Mouse (Mus musculus) brain, embryonic 18.5 days (tissue): ENCODE measurements around the gene Sgk1.

Experiments
- DNase-seq: peaks from one replicate; pipeline ENCODE4 v3.0.0-alpha.2; 2012; ENCODE audit warnings: low read depth, low spot score

The Sgk1 gene

DNA sequence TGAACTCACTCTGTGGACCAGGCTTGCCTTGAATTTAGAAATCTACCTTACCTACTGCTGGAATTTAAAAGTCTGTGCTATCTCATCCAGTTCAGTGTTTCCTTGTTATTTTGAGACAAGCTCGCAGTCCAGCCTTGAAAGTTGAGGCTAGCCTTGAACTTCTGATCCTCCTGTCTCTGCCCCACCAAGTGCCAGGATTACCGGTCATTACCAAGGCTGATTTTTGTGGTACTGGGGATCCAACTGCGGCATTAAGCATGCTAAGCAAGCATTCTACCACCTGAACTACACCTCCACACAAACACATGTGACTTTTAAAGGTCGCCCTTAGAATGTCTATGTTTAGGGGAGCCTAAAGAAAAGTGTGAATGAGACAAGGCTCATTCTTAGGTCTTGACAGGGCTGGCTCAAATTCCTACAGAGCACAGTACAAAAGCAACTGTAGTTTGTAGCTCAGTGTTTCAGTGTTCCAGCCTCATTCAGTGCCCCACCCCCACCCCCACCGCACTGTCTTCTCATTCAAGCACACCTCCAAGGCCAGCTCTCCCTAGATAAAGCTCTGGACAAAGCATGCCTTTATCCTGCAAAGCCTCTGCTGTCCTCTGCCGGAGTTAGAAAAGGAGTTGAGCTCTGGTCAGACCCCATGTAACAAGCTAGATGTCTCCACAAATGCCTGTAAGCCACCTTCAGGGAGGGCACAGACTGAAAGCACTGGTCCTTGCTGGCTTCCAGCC, 36.2 kb downstream of the Sgk1 start:
- no peak for DNase-seq

GRCm38 (mm10) chr10:21918750-21919145, 36.8 kb downstream of the Sgk1 start:
- no peak for DNase-seq

DNA sequence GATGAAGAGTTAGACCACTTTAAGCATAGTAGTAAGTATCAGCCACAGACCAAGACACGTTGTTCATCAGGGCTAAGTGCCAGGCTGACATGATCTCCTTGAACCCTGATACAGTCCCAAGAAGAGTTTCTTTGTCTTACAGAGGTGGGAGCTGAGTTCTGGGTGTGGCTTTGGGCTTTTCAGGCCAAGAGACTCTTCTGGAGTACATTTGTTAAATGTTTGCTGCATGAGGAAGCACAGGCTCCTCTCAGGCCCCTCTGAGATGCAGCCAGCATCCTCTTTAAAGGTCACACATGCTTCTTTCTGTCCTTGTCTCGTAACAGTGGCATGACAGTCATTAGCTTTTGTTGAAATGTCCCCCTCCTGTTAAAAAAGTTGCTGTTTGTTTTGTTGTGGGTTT, 38.6 kb downstream of the Sgk1 start:
- no peak for DNase-seq

DNA sequence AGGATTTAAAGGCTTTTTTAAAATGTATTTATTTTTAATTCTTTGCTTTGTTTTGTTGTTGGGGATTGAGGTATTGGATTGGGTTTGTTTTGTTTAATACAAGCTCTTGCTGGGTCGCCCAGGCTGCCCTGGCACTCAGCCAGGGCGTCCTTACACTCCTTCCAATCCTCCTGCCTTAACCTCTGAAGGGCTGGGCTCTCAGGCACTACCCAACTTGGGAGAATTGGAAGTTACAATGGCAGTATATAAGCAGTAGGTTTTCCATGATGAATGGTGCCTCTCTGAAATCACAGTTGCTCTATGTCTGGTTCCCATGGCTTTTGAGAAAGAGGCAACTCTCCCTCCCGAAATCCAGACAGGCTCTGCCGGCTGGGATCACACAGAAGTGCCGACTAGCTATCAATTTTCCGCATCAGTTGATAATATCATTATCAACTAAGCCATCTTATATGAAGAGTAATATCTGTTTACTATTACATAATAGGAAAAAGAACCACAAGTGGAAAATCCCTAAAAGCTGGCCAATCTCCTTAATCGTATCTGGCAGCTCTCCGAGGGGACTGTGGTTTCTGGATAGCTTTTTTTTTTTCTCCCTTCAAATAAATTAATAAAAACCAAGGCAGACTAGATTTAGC, 40.8 kb downstream of the Sgk1 start:
- DNase-seq, result no peak

DNA sequence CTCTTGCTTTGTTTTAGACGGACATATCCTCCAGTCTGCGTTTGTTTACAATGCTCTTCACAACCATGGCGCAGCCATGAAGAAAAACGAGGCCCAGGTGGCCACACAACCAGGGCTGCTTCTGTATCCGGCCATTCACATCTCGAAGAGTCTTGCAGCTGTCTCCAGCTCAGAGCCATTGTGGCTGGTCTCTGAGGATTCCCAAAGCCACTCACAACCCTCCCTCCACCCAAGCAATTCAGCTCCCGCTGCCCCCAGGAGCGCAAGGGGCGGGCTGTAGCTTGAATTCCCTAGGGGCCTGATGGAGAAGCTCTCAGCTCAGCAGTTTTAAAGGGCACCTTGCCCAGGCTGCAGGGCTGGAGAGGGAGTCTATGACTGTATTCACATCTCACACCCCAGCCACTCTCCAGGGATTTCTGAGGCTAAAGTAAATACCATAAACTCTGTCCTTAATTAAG, 41.5 kb downstream of the Sgk1 start:
- no peak for DNase-seq

- DNase-seq, result no peak
Observed at GRCm38 (mm10) chr10:21924051-21924720, 42.2 kb downstream of the Sgk1 start.

GRCm38 (mm10) chr10:21926941-21927340, 45.0 kb downstream of the Sgk1 start:
- no peak for DNase-seq

DNA sequence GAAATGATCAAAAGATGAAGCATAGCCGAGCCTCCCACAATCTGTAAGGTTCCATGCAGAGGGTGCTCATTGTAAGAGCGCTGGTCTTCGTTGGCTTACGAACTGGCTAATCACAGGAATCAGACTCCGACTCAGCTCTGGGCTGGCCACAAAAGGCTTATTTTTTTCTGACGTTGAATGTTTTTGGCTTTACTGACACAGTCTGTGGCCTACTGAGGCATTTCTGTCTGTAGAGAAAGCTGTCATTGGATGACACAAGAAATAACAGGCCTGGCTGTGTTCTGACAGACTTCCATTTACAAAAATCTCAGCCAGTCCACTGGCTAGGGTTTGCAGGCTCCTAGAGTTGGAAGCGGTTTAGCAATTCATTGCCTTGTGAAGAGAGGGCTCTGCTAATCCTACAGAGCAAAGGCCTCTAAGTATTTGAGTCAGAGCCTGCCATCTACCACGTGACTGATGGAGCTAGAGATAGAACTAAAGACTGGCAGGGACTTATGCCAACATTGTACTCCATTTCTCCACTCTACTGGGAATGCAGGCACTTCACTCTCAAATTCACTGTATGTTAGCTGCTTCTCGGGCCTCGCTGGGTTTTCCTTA, 48.9 kb downstream of the Sgk1 start:
- no peak for DNase-seq

DNA sequence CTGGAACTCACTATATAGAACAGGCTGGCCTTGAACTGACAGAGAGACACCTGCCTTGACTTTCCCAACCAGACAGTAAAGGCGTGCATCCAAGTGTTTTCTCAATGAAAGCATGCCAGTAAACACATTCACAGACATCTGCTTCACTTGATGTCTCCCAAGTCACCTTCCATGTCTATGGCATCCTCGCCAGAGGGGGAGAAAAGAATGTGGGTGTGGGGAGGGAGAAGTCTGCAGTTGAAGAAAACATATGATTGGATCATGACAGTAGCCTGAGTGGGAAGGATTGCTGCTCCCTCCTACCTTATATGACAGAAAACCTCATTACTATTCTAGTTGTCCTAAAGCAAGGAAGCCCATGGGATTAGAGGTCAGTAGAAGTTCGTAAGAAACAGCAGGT, 50.8 kb downstream of the Sgk1 start:
- DNase-seq, result no peak

DNA sequence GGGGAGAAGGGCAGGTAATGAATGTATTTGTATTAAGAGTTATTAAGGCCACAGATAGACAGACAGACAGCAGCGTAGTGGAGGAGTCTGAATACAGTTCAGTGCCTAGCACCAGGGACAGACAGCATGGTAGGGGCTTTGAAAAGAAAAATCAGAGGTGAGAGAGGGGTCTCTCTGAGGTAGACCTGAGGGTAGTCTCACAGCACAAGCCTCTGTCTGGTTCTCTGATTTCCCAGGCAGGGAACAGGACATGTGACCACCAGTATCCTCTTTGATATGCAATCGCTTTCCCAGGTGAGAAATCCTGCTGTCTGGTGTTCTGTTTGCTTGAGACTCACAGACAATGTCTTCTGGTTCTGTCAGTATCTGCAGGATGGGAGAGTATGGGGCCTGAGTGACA, 52.8 kb downstream of the Sgk1 start:
- no peak for DNase-seq

GRCm38 (mm10) chr10:21936513-21937221, 54.7 kb downstream of the Sgk1 start:
- DNase-seq, result no peak

GRCm38 (mm10) chr10:21937222-21937605, 55.2 kb downstream of the Sgk1 start:
- DNase-seq, result no peak

- no peak for DNase-seq
Observed at GRCm38 (mm10) chr10:21938166-21938565, 56.2 kb downstream of the Sgk1 start.

DNA sequence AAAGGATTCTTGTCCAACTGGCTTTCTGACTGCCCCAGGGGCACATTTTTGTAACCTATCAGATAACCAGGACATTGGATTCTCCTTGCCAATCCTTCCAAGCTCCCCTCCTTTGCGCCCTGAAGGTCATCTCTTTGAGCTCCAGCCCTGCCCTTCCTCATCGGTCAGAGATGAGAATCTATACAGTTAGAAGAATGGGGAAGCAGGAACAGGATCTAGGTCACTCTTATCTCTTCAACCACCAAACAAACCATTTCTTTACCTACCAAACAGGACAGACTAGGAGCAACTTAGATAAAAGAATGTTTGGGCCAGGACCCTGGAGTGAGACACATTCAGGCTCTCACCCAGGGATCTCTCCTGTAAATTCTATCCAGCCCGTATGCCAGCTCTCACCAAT, 59.3 kb downstream of the Sgk1 start:
- DNase-seq, result no peak

DNA sequence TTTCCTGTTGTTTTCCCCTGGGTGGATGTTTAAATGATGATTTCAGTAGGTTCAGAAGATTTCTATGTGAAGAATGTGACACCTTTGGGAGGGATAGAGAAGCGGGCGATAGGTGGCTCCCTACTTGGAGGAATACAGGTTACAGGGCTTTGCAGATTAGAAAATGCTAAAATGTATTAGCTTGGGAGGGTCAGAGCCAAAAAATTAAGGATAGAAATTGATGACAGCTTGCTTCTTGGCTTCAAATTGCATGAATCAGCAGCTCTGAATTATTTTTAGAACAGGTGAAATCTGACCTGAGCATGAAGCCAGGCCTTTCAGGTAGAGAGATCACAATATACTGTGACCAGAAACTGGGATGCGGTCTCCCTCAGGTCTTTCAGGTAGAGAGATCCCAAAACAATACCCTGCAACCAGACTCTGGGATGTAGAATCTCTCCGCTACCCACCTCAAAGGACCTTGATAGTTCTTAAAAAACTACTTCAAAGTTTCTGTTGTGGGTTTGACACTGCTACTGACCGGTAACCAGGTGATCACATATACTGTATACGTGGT, 61.2 kb downstream of the Sgk1 start:
- no peak for DNase-seq

DNA sequence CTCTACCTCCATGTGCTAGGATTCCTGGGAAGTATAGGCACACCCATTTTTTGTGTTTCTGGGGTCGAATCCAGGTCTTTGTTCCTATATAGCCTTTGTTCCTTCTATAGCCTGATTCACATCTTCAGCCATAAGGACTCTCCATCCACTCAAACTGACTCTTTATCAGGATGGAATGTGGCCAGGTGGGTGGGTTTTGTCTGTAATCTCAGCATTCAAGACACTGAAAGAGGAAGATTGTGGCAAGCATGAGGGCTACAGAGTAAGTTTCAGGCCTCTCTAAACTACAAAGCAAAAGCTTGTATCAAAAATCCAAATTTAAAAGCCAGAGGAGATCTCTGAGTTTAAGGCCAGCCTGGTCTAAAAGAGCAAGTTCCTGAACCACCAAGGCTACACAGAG, 63.2 kb downstream of the Sgk1 start:
- DNase-seq, result no peak

GRCm38 (mm10) chr10:21946751-21947351, 64.9 kb downstream of the Sgk1 start:
- DNase-seq, result no peak

DNA sequence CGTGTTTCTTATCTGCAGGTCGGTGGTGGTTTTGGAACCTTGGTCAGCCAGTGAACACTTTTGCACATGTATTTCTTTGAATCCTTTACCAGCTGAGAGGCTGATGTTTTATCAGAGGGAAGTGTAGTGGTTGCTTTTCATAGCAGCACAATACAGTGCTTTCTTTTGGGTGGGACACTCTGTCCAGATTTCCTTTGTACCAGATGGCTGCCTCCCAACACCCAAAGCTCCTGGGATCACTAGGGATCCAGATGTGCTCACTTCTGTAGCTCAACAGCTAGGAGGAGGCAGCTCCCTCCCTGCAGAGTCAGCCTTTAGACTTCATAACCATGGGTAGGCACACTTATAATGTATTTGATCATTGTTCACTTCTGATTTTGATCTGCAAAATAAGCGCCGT, 70.5 kb downstream of the Sgk1 start:
- no peak for DNase-seq

DNA sequence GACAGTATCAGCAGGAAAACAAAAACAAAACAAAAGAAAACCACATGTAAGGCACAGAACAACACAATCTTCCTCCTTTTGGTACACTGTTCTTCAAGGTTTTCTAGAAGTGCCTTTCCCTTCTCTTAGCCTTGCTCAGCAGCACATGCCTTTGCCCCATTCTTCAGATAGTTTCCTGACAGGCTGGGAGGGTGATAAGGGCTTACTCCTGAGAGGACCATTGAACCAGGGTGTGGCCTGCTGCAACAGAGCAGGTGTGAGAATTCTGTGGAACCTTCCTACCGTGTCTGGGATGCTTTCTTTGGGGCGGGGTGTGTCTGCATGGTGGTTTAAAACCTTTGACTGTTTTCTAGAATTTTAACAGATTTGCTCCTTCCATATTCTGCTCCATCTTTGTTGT, 79.1 kb downstream of the Sgk1 start:
- DNase-seq, result no peak

- no peak for DNase-seq
Observed at GRCm38 (mm10) chr10:21963005-21963404, 81.0 kb downstream of the Sgk1 start.

DNA sequence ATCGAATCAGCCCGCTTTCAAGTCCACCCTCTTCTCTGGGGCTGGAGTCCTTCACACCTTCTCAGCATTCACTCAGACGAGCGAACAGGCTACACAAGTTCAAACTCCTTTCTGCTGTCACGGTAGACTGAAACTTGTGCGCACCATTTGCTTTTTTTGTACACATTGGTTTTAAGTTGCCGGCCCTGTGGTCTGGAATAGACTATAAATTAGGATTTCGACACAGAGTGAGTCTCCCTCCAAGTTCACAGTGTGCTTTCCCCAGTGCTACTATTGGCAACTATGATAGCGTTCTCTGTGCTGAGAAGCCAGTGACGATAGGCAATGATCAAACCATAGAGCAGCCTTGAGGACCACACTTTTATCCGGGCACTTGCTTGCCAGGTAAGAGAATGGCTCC, 91.7 kb downstream of the Sgk1 start:
- no peak for DNase-seq
